Mouse (Mus musculus) liver, embryonic 14.5 days (tissue): ENCODE results near the gene Rpl27.

Source experiments
- CTCF ChIP-seq: IDR thresholded peaks from 2 replicates; pipeline ENCODE4 v1.5.1; 2016; ENCODE audit warnings: antibody characterized with exemption, low read depth, control low read depth
- EP300 ChIP-seq: IDR thresholded peaks from 2 replicates; pipeline ENCODE4 v1.6.1; 2016; ENCODE audit warnings: antibody characterized with exemption, low read depth

DNA sequence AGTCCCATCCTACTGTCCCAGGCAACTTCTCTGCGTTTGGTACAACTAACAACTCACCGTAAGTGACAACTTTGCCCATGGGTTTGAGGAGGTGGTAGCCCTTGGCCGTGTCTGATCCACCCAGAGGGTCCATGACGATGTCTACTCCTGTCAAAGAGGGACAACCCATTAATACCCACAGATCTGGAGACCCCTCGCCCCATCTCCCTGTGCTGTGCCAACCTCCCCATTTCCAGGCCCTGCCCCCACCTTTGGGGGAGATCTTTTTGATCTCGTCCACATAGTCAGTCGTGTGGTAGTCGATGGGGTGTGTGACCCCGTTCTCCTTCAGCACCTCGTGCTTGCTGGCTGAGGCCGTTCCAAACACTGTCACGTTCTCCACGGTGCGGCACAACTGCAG, 20.0 kb downstream of the Rpl27 start:
- TF ChIP-seq CTCF = no peak
- TF ChIP-seq EP300 = no peak
